Mouse (Mus musculus): ENCODE measurements around the gene Nkx2-5. TPM values are rescaled to one million over a fixed set of nuclear protein-coding genes. Genes with fewer than 3 reads are reported as not detected.
A peak's percentile ranks its signal among the peaks of the same experiment; 100 is the strongest.

Gene Nkx2-5
- polyA plus RNA-seq, 2 experiments: 0.06 TPM; not detected in 1

DNA sequence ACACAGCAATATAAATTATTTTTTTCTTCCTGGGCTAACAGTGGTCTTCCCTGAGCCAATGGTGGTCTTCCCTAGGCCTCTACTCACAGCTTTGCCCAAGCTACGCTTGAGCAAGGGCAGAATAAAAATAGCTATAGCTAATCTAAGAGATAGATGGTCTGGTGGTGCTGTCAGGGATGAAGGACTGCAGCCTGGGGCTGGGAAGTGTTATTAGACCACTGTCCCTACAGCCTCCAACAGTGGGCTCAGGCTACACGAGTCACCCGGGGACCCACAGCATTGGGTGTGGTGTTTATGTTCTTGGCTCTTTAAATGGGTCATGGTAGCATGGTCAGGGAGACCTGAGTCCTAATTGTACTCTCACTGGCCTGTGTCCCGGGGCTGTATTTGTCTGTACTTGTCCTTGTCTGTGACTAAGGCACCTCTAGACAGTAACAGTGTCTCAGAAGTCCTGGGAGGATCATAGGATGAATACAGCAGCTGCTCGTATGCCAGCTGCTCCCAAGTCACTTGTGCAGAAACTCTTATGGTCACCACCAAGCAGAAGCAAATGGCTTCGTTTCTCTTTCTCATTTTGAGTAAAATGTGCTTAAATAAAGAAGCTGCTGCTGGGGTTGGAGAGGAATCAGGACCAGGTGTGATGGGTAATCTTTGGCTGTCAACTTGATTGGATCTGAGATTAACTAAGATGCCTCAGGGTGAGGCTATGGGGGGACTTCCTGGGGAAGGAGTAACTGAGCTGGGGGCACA is 47.3 kb downstream of the Nkx2-5 start:
- WGBS: 70% methylated on average over 6 of the region's 6 CpGs
- no peak for DNase-seq (ENCODE audit: low spot score)
- H3K4me2 ChIP-seq (replicated peaks; ENCODE audit: low read depth, low read length, severe bottlenecking): no peak overlapping the region
- H3K27me3 ChIP-seq (ENCODE audit: control insufficient read depth, insufficient read depth, low read length): no peaks in the 10 kb centered on the region
- no peak for ATAC-seq (ENCODE audit: low FRiP score, low read depth)
- H3K36me3 ChIP-seq (ENCODE audit: control insufficient read depth, insufficient read depth, low read length): peaks cover 6% of the 10 kb centered on the region
- no peaks in the 10 kb centered on the region for H3K9me3 ChIP-seq (ENCODE audit: control insufficient read depth, low read length)
- TF ChIP-seq POLR2A (IDR thresholded peaks at IDR 0.05; ENCODE audit: borderline replicate concordance, extremely low read depth, insufficient read depth, insufficient read length): no peak
- H3K4me1 ChIP-seq (ENCODE audit: control insufficient read depth, insufficient read depth, low read length): no peaks in the 10 kb centered on the region
- no peak overlapping the region for H3K4me3 ChIP-seq (replicated peaks; ENCODE audit: low read length)
- H3K27ac ChIP-seq (replicated peaks; ENCODE audit: low read depth, low read length): no peak overlapping the region
- H3K9ac ChIP-seq (ENCODE audit: low read depth, low read length, severe bottlenecking): no peak overlapping the region

DNA sequence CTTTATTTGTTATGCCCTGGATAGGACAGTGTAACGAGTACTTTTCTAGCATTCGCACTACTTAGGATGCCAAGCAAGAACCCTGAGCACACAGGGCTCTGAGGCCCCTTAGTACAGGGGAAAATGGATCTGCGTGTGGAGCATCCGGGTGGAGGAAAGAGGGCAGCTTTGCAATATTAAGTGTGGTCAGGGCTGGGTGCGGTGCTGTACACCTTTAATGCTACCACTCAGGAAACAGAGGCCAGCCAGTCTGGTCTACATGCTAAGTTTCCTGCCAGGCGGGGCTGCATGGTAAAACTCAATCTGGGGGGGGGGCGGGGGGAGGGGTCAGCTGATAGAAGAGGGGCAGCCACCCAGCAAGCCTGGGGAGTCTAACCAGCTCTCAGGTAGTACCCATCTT is 49.4 kb downstream of the Nkx2-5 start:
- Histone ChIP-seq H3K27me3 (ENCODE audit: control insufficient read depth, insufficient read depth, low read length) (no peaks in the 10 kb centered on the region), H3K9me3 (ENCODE audit: control insufficient read depth, low read length) (no peaks in the 10 kb centered on the region), H3K36me3 (ENCODE audit: control insufficient read depth, insufficient read depth, low read length) (peaks cover 27% of the 10 kb centered on the region), H3K27ac (replicated peaks; ENCODE audit: low read depth, low read length) (no peak overlapping the region), H3K4me2 (replicated peaks; ENCODE audit: low read depth, low read length, severe bottlenecking) (no peak overlapping the region), H3K4me3 (replicated peaks; ENCODE audit: low read length) (no peak overlapping the region), H3K9ac (ENCODE audit: low read depth, low read length, severe bottlenecking) (no peak overlapping the region), H3K4me1 (ENCODE audit: control insufficient read depth, insufficient read depth, low read length) (no peaks in the 10 kb centered on the region)
- ATAC-seq (ENCODE audit: low FRiP score, low read depth) (no peak), DNase-seq (ENCODE audit: low spot score) (no peak)
- WGBS: 84% methylated on average over 5 of the region's 7 CpGs
- no peak for TF ChIP-seq POLR2A (IDR thresholded peaks at IDR 0.05; ENCODE audit: borderline replicate concordance, extremely low read depth, insufficient read depth, insufficient read length)

DNA sequence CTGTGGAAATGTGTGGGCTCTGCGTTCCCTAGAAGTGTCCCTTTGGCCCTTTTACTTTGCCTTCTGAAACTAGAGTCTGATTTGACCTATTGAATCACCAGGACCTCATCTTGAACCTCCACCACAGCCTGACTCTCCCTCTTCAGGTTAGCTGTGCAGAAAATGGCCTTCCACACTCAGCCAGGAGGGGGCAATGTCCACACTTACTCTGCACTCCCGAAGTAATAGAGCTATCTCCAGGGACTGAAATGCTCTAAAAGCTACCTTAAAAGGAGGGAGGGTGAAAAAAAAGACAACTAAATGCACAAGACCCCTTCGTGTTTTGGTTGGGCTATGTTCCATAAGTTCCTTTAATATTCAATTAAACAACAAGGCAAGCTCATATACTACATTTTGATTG is 50.1 kb downstream of the Nkx2-5 start:
- no peak overlapping the region for H3K4me2 ChIP-seq (replicated peaks; ENCODE audit: low read depth, low read length, severe bottlenecking)
- no peak overlapping the region for H3K4me3 ChIP-seq (replicated peaks; ENCODE audit: low read length)
- no peak overlapping the region for H3K27ac ChIP-seq (replicated peaks; ENCODE audit: low read depth, low read length)
- no peaks in the 10 kb centered on the region for H3K27me3 ChIP-seq (ENCODE audit: control insufficient read depth, insufficient read depth, low read length)
- H3K9ac ChIP-seq (ENCODE audit: low read depth, low read length, severe bottlenecking): no peak overlapping the region
- DNase-seq (ENCODE audit: low spot score) (peak; percentile 37), ATAC-seq (ENCODE audit: low FRiP score, low read depth) (no peak)
- no peaks in the 10 kb centered on the region for H3K4me1 ChIP-seq (ENCODE audit: control insufficient read depth, insufficient read depth, low read length)
- no peaks in the 10 kb centered on the region for H3K9me3 ChIP-seq (ENCODE audit: control insufficient read depth, low read length)
- H3K36me3 ChIP-seq (ENCODE audit: control insufficient read depth, insufficient read depth, low read length): peaks cover 34% of the 10 kb centered on the region
- WGBS: 16% methylated on average over 3 of the region's 3 CpGs
- no peak for TF ChIP-seq POLR2A (IDR thresholded peaks at IDR 0.05; ENCODE audit: borderline replicate concordance, extremely low read depth, insufficient read depth, insufficient read length)

DNA sequence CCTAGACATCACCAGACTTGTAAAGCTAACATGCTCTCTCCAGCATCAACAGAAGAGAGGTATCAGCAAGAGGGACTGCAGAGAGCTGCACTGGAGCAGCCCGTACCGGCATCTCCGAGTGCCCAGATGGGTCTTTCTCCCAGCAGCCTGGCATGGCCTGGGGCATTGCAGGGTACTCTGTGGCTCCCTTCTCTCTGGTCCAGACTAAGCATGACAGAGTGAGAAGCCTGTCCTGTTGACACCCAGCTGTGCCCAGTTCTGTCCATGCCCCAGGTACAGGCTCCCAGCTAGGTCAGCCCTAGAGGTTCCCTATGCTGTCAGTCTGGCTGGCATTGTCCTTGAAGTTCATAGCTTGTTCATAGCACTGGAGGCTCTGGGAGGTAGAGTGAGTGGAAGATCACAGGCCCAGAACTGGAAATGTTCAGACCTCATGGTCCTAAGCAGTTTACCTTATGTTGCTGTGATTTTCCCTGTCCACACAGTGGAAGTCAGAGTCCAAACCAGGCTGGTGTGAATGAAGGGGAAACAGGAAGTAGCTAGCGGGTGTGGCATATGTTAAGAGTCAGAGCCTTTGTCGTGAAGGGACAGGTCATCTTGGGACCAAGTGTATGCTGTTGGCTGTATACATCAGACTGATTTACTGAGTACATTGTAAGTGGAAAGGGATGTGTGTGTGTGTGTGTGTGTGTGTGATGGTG is 51.6 kb downstream of the Nkx2-5 start:
- no peak for ATAC-seq (ENCODE audit: low FRiP score, low read depth)

DNA sequence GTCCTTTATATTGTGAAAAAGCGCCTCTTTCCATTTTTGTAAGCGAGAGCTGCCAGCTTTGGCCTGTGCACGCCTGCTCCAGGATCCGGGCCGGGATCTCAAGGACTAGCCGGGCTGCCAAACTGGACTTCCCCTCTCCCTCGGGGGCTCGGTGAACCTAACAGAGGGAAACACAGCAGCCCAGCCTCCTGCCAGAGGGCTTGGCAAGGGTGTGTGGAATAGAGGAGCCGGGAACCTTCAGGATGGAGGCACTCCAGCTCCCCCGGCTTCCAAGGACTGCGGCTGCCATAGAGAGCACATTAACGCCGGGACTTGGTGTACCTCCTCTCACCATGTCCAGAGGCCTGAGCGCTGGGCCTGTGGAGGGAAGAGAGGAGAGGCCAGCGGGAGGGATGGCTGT is 52.7 kb downstream of the Nkx2-5 start:
- DNase-seq (ENCODE audit: low spot score) (no peak), ATAC-seq (ENCODE audit: low FRiP score, low read depth) (no peak)
- no peak overlapping the region for H3K4me2 ChIP-seq (replicated peaks; ENCODE audit: low read depth, low read length, severe bottlenecking)
- no peaks in the 10 kb centered on the region for H3K27me3 ChIP-seq (ENCODE audit: control insufficient read depth, insufficient read depth, low read length)
- no peak for TF ChIP-seq POLR2A (IDR thresholded peaks at IDR 0.05; ENCODE audit: borderline replicate concordance, extremely low read depth, insufficient read depth, insufficient read length)
- WGBS: 91% methylated on average over 15 of the region's 15 CpGs
- H3K4me1 ChIP-seq (ENCODE audit: control insufficient read depth, insufficient read depth, low read length): no peaks in the 10 kb centered on the region
- no peak overlapping the region for H3K9ac ChIP-seq (ENCODE audit: low read depth, low read length, severe bottlenecking)
- H3K27ac ChIP-seq (replicated peaks; ENCODE audit: low read depth, low read length): no peak overlapping the region
- H3K4me3 ChIP-seq (replicated peaks; ENCODE audit: low read length): no peak overlapping the region
- H3K36me3 ChIP-seq (ENCODE audit: control insufficient read depth, insufficient read depth, low read length): peaks cover 54% of the 10 kb centered on the region
- no peaks in the 10 kb centered on the region for H3K9me3 ChIP-seq (ENCODE audit: control insufficient read depth, low read length)

More for the DNA sequence above, 51.6 kb downstream of the Nkx2-5 start:
- peaks cover 49% of the 10 kb centered on the region for H3K36me3 ChIP-seq (ENCODE audit: control insufficient read depth, insufficient read depth, low read length)
- DNase-seq (ENCODE audit: low spot score): no peak
- H3K4me1 ChIP-seq (ENCODE audit: control insufficient read depth, insufficient read depth, low read length): no peaks in the 10 kb centered on the region
- TF ChIP-seq POLR2A (IDR thresholded peaks at IDR 0.05; ENCODE audit: borderline replicate concordance, extremely low read depth, insufficient read depth, insufficient read length): no peak
- 87% methylated on average over 5 of the region's 5 CpGs for WGBS
- H3K4me2 ChIP-seq (replicated peaks; ENCODE audit: low read depth, low read length, severe bottlenecking): no peak overlapping the region
- H3K27ac ChIP-seq (replicated peaks; ENCODE audit: low read depth, low read length): no peak overlapping the region
- H3K9me3 ChIP-seq (ENCODE audit: control insufficient read depth, low read length): no peaks in the 10 kb centered on the region
- no peak overlapping the region for H3K9ac ChIP-seq (ENCODE audit: low read depth, low read length, severe bottlenecking)
- no peaks in the 10 kb centered on the region for H3K27me3 ChIP-seq (ENCODE audit: control insufficient read depth, insufficient read depth, low read length)
- H3K4me3 ChIP-seq (replicated peaks; ENCODE audit: low read length): no peak overlapping the region
